Mouse (Mus musculus) liver, embryonic 14.5 days (tissue): ENCODE data around the gene Cacna1c.

Experiments
- CTCF ChIP-seq: IDR thresholded peaks from 2 replicates; pipeline ENCODE4 v1.5.1; 2016; ENCODE audit warnings: antibody characterized with exemption, low read depth, control low read depth
- EP300 ChIP-seq: IDR thresholded peaks from 2 replicates; pipeline ENCODE4 v1.6.1; 2016; ENCODE audit warnings: antibody characterized with exemption, low read depth

- TF ChIP-seq CTCF (no peak), EP300 (no peak)
These were observed 456.9 kb downstream of the Cacna1c start for GRCm38 (mm10) chr6:118739344-118739743.
